Mouse (Mus musculus): ENCODE data around the gene Babam2.

Babam2 gene

DNA sequence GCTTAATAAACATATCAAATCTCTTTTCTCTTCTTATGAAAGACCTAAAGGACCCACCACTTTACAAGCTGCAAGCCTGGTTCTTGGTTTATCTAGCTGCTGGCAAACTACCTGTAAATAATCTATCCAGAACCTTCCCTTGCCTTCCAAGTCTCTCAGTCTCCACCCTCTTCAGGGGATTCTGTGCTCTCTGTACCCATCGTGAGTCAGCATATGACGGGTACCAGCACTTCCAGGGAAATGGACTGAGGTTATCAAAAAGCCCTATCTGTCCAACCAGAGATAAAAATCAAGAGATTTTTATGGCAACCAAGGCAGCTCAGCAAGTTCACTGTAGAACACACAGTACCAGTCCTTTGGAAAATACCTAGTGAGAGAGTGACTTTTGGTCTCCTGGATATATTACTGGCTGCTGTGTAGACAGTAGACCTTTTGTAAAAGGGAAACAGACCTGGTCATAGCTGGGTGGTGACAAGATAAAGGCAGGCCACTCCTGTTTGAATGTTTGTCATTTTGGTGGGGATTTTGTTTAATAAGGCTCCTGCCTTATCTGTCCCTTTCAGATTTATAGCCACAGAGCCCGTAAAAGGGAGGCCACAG lies 332.4 kb downstream of the Babam2 start:
- in situ Hi-C loops (cut with MboI; ENCODE audit: unreplicated experiment in 2 of 2) = no loop called here

DNA sequence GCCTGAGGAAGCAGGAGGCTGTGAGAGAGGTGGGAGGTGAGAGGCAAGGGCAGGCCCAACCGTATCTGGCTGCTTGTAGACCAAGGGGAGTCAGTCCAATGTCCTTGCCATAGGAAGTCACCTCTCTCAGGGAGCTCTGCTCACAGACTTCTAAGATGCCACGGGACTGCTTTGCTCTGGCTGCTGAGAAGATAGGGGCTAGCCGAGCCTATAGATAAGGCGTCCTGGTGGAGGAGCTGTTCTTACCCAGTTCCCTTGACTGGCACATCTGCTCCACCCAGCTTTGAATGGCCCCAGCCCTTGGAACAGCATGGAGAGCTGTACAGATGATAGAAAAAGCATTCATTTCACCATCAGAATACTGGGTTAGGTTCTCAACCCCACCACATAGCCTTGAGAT lies 335.7 kb downstream of the Babam2 start:
- in situ Hi-C loops (cut with MboI; ENCODE audit: unreplicated experiment in 2 of 2) = no loop called here

DNA sequence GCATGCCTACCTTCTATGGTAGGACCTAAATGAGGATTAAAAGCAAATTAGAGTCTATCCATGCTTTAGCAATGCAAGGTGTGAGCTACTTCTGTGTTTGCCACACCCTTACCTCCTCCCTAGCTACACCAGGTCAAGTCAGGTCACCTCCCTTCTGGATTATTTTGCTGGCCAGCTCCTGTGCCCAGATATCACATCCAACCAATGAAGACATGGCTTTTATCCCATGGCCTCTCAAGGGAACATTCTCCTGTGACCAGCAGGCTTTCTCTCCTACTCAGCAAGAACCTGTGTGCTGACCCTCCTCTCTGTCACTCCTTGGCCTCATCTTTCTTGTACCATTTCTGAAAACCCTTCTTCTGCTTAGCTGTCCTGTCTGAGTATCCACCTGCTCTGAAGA lies 336.1 kb downstream of the Babam2 start:
- in situ Hi-C loops (cut with MboI; ENCODE audit: unreplicated experiment in 2 of 2) = no loop called here

DNA sequence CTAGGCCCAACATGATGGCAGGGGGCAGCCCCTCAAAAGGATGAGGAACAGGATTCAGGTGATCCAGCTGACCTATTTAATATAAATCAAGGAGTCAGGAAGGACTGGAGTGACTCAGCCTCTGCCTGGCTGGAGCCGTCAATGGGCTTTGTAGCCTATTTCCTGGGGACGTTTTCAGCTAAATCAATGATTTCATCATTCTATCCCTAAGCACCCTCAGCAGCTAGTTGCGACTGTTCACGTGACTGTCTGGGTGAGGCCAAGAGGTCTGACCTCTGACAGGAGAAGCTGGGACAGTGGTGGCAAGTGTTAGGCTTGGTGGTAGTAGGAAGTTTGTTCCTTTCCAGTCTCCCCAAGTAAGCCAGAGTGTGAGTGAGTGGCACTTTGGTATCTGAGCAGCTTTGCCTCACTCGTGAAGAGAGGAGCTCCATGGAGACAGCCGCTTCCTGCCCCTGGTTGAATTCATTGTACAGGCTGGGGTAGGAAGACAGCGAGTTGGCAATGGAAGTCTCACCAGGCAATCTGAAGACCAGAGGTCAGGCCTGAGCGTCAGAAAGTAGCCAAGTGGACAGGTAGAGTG lies 337.1 kb downstream of the Babam2 start:
- in situ Hi-C loops (cut with MboI; ENCODE audit: unreplicated experiment in 2 of 2) = no loop called here

DNA sequence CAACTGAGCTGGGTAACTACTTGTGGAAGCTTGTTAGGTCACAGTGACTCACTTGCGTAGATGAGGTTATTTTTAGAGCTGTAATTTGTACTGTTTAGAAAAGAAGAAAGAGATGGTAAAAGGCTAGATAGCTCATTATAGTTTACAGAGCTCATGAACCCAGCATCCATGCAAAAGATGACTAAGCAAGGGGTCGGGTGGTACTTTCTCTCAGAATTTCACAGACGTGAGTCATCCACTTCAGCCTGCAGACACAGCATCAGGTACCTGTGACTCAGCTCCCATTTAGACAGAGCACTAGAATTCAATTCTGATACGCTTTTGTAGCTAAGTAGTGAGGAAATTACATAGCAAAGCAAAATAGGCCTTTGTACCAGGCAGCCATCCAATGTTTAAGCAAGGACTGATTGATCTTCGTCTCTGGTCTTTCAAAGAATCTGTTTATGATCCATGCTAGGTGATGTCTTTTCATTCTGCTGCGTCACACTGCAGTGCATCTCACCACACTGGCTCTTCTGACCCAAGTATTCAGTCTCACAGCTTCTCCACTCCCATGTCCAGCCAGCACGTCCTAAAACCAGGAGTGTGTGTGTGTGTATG lies 338.3 kb downstream of the Babam2 start:
- in situ Hi-C loops (cut with MboI; ENCODE audit: unreplicated experiment in 2 of 2) = no loop called here

DNA sequence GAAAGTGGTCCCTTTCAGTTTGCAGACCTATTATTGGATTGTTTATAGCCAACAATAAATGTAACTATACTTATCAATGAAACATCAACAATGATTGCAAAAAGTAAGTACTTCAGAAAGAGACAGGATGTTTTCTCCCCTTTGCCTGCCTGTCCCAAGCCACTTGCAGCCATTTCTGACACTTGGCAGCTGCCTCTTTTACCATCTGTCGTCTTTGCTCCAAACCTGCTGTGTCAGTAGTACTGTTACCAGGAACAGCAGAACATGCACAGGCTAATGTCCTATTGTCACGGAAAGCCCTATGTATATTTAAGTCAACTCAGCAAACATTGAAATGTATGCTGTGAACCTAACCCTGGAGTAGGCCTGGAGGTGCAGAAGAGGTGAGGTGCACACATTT lies 339.4 kb downstream of the Babam2 start:
- in situ Hi-C loops (cut with MboI; ENCODE audit: unreplicated experiment in 2 of 2) = no loop called here

DNA sequence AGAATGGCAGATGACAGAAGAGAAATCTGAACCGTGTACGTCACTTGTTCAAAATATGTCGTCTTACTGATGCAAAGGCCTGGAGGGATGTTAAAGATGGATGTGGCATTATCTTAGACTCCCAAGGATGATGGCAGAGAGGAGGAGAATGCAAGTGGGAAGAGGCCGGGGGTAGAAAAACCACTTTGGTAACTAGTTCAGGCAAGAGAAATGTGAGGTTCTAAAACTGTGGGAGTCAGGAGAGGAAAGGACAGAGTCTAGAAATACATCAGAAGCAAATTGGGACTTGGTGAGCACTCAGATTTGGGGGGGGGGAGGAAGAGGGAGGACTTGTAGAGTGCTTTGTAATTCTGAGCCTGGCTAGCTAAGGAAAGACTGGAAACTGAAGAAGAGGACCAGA lies 340.1 kb downstream of the Babam2 start:
- in situ Hi-C loops (cut with MboI; ENCODE audit: unreplicated experiment in 2 of 2) = no loop called here

DNA sequence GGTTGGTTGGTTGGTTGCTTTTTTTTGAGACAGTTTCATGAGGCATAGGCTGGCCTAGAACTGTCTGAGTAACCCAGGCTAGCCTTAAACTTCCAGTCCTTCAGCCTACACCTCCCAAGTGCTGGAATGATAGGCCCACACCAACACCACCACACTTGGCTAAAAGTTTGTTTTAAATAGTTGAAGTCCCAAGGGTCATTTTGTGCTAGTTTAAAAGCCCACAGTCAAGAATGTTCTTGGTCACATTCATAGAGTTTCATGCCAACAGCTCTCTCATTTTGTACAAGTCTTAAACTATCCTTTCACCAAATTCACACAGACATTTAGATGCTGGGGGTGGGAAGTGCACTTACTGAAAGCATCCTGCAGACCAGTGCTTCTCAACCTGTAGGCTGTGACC lies 341.5 kb downstream of the Babam2 start:
- in situ Hi-C loops (cut with MboI; ENCODE audit: unreplicated experiment in 2 of 2) = no loop called here

DNA sequence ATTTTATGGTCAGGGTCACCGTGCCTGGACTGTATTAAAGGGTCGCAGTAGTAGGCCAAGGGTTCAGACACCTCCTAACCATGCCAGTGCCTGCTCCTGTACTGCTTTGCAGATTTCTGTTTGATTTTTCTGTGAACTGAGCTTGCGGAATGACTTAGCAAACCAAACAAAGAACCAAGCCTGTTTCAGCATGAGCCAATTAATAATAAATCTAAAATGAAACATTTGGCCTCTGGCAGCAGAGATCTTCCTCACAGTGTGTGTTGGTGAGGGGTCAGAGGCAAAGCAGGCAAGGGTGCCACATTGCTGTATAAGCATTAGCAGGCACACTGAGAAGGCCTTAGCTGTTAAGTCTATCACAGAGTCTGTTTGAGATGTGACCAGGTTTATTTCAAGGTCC lies 342.0 kb downstream of the Babam2 start:
- in situ Hi-C loops (cut with MboI; ENCODE audit: unreplicated experiment in 2 of 2) = no loop called here

DNA sequence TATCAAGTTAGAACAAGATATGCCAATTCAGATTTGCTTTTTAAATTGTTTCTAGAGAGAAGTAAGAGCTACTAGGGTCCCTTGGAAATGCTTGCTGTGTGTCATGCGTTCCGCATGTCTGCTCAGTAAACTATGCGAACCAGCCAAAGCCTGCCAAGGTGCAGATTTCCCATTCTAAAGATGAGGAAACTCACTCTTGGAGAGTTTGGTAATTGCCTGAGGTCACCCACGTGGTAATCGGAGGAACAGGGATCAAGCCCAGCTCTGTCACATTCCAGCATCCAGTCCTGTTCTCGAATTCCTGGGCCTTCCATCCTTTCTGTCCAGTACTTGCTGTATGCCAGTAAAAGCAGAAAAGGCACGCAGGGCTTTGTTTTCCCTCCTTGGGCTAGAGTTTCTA lies 345.7 kb downstream of the Babam2 start:
- in situ Hi-C loops (cut with MboI; ENCODE audit: unreplicated experiment in 2 of 2) = no loop called here

DNA sequence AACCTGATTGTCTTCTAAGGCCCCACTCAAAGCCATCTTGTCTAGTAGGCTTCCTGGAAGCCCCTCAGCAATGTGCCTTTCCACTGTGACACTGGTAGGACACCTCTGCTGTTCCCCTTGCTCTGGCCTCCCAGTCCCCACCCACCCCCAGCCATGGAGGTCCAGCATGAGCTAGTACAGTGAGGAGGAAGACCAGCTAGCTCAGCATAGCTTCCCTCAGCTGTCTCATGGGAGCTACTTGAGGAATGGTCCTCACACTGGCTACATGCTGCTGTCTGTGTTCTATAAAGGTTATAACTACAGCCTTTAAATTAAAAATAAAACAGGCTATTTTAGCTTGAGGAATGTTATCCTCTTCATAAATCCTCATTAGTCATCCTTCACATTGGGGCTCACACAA lies 346.5 kb downstream of the Babam2 start:
- in situ Hi-C loops (cut with MboI; ENCODE audit: unreplicated experiment in 2 of 2) = no loop called here

DNA sequence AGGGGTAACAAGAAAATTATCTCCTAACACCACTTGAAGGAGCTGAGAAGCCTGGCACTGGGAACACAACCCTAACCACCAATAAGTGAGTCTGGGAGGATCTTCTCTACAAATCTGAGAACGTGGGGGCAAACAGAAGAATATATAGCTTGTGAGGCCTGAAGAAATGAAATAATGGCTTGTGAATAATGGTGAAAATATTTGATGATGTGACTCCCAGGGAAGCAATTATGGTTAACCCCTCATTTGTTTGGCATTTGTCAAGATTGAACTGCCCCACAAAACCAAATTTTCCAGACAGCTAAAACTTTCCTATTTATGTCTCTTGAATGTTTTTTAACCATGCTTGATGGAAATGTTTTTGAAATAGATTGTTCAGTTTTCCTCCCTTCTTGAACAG lies 354.4 kb downstream of the Babam2 start:
- in situ Hi-C loops (cut with MboI; ENCODE audit: unreplicated experiment in 2 of 2) = no loop called here

DNA sequence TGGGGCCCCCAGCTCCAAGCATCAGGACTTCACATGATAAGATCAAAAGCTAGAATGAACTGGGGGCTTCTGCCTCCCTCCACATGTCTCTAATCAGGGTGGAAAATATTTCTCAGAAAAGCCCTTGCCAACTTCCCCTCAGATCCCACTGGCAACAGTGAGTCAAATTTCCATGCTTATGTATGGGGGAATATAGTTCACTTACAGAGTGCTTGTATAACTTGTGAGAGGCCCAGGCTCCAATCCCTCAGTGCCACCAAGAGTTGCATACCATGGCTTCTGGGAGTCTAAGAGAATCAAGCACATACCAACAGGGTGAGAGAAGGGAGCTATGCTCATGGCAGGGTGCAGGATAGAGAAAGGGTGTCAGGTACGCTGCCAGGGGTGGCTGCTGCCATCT lies 355.0 kb downstream of the Babam2 start:
- in situ Hi-C loops (cut with MboI; ENCODE audit: unreplicated experiment in 2 of 2) = no loop called here

DNA sequence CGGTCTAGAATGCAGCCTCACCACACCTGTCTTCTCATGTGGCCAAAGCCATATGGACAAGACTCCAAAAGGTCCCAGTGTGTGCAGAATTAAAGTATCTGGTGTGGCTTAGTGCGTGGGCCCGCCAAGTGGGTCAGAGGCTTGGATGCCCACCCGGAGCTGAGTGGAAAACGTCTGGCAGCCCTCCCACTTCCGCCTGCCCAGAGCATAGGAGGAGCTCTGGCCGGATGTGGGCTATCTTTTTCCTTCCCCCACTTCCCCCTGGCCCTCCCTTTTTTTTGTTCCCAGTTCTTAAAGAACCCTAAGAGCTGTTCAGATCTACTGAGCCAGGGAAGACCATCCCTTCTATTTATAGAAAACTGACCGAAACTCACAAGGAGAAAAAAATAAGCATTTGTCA lies 356.0 kb downstream of the Babam2 start:
- in situ Hi-C loops (cut with MboI; ENCODE audit: unreplicated experiment in 2 of 2) = no loop called here

DNA sequence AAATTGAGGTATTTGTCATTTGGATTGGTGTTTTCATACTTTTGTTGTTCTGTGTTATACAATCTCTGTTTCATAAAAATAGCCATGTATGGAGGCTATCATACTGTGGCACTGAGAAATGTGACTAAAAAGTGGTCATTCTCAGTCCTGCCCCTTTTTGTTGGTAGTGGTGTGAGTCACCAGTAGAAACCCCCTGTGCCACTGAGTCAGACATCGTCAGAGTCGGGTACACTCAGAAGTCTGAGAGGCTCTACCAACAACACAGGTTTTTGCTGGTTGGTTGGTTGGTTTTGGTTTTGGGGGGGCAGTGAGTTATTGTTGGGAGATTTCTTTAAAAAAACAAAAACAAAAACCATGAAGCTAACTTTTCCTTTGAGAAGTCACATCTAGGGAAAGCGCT lies 358.2 kb downstream of the Babam2 start:
- in situ Hi-C loops (cut with MboI; ENCODE audit: unreplicated experiment in 2 of 2) = no loop called here

DNA sequence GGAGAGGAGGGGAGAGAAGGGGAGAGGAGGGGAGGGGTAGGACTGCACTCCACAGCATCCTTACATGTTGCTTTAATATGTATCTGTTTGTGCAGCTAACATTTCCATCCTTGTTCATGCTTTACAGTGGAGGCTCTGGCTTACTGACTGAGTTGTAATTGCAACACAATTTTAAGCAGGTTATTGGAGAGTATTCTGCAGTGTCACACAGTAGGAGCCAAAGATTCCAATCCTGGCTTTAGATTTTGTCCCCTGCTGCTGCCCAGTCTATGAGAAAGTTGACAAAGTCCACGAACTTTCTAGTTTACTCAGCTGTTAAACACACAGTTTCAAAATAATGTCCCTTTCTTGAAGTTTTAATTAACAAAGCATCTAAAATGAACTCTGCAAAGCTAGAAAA lies 358.6 kb downstream of the Babam2 start:
- in situ Hi-C loops (cut with MboI; ENCODE audit: unreplicated experiment in 2 of 2) = no loop called here

DNA sequence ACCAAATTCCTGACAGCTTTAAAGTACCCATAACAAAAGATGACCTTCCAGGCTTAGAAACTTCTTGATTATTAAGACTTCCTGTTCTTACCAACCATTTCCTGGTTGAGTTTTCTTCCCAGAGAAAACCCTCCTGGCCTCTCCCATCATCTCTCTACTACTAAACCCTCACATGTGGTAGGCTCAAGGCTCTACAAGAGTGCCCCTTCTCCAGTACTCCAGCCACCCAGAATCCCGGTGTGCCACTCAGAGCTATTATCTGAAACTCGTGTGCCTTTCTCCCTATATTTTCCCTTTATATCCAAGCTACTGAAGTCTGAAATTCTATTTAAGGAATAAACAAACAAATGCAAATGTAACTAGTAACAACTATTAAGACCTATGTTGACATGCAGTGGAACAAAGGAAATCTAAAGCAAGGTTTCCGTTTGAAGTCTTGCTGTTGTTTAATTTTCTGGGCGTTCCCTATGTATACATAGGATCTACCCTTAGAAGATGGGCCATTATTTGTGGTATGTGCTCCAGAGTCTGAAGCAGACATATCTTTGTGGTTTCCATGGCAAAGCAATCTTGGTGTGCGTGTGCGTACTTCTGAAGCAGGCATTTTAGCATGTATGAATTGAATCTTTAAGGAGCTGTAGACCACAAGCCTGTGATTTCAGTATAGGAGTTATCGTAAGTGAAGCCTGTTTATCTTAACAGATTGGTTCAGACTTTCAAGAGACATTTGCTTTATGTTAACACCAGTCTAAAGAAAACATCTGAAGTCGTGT lies 361.2 kb downstream of the Babam2 start:
- in situ Hi-C loops (cut with MboI; ENCODE audit: unreplicated experiment in 2 of 2) = no loop called here

DNA sequence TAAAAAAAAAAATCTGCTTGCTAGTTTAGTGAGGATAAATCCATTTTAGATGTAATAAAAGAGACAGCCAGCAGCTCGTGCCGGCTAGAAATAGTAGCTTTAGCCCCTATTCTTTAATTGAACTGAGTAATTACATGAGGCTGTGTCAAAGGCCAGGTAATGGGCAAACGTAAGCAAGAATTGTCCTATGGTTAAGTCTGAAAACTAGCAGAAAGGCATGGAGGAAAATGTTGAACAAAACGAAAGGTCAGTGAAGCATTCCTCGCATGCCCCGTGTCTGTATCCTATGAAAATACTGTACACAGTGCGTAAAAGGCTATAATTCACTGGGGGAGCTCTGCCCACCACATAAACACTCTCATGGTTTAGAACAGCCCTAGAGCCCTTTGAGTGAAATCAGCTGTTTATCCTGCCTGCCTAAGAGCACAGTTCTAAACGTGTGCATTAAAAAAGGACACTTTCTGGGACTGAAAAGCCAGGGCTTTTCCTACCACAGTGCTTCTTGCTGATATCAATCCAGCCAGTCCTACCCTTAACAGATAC lies 361.8 kb downstream of the Babam2 start:
- in situ Hi-C loops (cut with MboI; ENCODE audit: unreplicated experiment in 2 of 2) = no loop called here

DNA sequence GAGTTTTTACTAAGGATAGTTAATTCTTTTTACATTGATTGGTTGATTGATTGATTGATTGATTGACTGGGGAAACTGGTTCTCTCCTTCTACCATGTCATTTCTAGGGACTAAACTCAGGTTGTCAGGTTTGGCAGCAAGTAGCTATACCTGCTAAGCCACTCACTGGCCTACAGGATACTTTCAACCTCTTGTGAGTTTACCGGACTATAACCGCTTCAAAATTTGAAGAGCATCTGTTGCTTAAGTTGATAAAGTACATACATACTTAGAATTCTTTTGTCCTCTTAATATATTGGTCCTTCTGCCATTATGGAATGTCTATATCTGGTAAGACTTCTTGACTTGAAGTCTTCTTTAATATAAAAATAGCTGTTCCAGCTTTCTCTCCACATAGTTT lies 363.0 kb downstream of the Babam2 start:
- in situ Hi-C loops (cut with MboI; ENCODE audit: unreplicated experiment in 2 of 2) = no loop called here

DNA sequence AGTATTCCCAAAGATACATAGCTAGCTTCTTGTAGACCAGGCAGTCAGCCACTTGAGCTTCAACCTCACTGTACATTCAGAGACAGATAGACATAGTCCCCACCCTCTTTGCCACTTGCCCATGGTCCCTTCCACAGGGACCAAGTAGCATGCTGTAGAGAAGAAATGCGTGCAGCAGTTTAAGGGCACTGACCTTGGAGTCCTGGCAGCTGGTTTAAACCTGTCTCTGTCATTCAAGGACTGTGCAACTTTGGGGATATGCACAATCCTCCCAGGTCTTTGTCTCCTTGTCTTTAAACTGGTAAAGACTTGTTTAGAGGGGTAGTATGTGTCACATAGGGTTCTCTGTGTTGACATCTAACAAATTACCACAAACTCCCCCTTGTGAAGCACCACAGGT lies 364.4 kb downstream of the Babam2 start:
- in situ Hi-C loops (cut with MboI; ENCODE audit: unreplicated experiment in 2 of 2) = no loop called here

DNA sequence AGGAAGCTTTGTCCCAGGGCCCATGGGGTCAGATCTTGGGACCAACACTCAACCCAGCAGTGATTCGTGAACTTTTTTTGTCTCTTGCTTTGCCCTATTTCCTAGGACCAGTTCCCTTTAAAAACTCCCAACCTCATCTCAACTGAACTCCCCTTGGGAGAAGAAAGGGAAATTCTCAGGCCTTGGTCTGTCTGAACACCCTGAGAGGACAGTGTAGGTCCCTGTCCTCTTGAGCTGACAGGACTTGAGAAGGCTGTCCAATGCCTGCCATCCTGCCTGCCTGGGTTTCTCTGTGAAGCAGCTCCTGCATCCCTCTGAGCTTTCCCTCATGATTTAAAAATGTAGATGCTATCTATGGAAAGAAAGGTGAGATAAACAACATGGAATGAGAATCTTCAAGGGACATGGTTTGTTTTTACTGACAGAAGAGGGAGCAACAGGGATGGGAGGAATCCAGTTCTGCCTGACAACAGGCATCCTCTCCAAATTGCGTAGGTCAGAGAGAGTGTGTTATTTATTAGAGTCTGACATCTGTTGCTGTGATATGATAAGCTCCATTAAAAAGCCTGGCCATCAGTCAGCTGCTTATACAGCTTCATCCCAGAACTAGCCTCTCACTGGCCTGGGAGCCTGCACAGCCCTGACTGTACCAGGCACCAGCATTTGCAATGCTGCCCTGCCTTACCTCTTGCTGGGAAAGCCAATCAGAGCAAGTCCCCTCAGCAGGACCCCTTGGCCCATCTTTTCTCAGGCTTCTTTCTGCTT lies 367.0 kb downstream of the Babam2 start:
- in situ Hi-C loops (cut with MboI; ENCODE audit: unreplicated experiment in 2 of 2) = no loop called here
